Mouse (Mus musculus) CH12.LX (cell line): Measurements from ENCODE around the gene Rps12.

Experiments
- CTCF ChIP-seq, 2 experiments: IDR thresholded peaks in 1 of 2; conservative IDR thresholded peaks in 1 of 2; 2 replicates each; pipeline ENCODE4 v1.5.1; 2011 to 2012; ENCODE audit warnings: low read depth in 2 of 2, low read length in 2 of 2, improper control_type of control experiment in 1 of 2, inconsistent platforms in 1 of 2, mild to moderate bottlenecking in 1 of 2, moderate library complexity in 1 of 2
- EP300 ChIP-seq: IDR thresholded peaks from 2 replicates; pipeline ENCODE4 v1.6.1; 2011; ENCODE audit warnings: low read length, improper control_type of control experiment
- MAFK ChIP-seq: IDR thresholded peaks from 2 replicates; pipeline ENCODE4 v1.6.1; 2011; ENCODE audit warnings: low read length, improper control_type of control experiment; ENCODE audit not compliant: insufficient replicate concordance
- MAZ ChIP-seq: IDR thresholded peaks from 2 replicates; pipeline ENCODE4 v1.6.1; 2012; ENCODE audit warnings: low read depth, mild to moderate bottlenecking, inconsistent platforms, low read length, improper control_type of control experiment, moderate library complexity
- POLR2A ChIP-seq: IDR thresholded peaks from 2 replicates; pipeline ENCODE4 v1.6.1; 2011; ENCODE audit warnings: low read depth, mild to moderate bottlenecking, improper control_type of control experiment, low read length
- RAD21 ChIP-seq: IDR thresholded peaks from 2 replicates; pipeline ENCODE4 v1.6.1; 2011; ENCODE audit warnings: low read depth, mild to moderate bottlenecking, low read length, improper control_type of control experiment, moderate library complexity
- SIN3A ChIP-seq: IDR thresholded peaks from 2 replicates; pipeline ENCODE4 v1.6.1; 2012; ENCODE audit warnings: low read length, improper control_type of control experiment, inconsistent platforms
- USF2 ChIP-seq: conservative IDR thresholded peaks from 2 replicates; pipeline ENCODE4 v1.6.1; 2011; ENCODE audit warnings: low read depth, low read length, improper control_type of control experiment

DNA sequence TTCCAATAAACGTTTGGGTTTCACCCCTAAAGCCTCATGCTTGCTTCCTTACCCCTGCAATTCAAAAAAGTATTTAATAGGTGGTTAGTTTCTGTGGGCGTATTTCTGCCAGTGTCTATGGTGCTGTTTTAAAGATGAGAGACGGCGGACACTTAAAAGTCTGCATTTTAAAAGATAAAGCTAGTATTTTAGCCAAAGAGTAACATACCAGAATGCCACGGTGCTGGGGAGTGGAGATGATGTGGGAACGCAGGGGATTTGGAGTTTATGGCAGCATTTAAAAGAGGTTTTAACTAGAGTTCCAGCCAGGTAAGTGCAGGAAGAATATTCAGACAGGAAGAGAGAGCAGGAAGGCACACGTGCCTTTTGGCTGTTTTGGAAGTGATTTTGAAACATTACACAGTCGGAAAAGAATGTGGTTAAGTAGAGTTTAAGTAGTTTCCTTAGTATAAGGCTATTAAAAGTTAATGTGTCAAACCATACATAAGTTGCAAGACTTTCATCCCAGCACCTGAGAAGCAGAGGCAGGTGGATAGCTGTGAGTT, 1.1 kb upstream of the Rps12 start:
- TF ChIP-seq MAFK, result no peak
- no peak for TF ChIP-seq USF2
- TF ChIP-seq RAD21, result no peak
- no peak for TF ChIP-seq POLR2A
- no peak for TF ChIP-seq EP300
- no peak; the same call in 1 of the 2 replicates for TF ChIP-seq SIN3A
- TF ChIP-seq MAZ, result no peak
- TF ChIP-seq CTCF (conservative IDR thresholded peaks at IDR 0.05 in 1 of 2, IDR thresholded peaks at IDR 0.05 in 1 of 2; ENCODE audit: low read depth in 2 of 2, low read length in 2 of 2), result no peak
